Mouse (Mus musculus) stomach, postnatal 0 days (tissue): ENCODE results near the gene Chd4. TPM values are rescaled to one million over a fixed set of nuclear protein-coding genes. Genes with fewer than 3 reads are reported as not detected.
"Not testable (repeated sequence)": the region's sequence is repeated elsewhere in the genome, so short reads cannot be mapped to it uniquely, and the experiment has no call there.

Experiments
- ATAC-seq: fragments of 200-750 bp; cut with Nextera tagmentation; 2 replicates; pipeline ENCODE4 v1.8.0; 2017; ENCODE audit not compliant: low FRiP score, low TSS enrichment
- DNase-seq: peaks from one replicate; pipeline ENCODE4 v3.0.0-alpha.2; 2016; ENCODE audit warnings: low spot score
- H3K27ac ChIP-seq: fragments of 300-500 bp; sonication (generic); replicated peaks from 2 replicates; pipeline ENCODE4 v1.5.1; 2014; ENCODE audit warnings: mild to moderate bottlenecking, control low read depth
- H3K27me3 ChIP-seq: fragments of 300-500 bp; sonication (generic); 2 replicates; pipeline ENCODE4 v1.6.1; 2014; ENCODE audit warnings: low read length; ENCODE audit not compliant: control insufficient read depth, insufficient read depth
- H3K36me3 ChIP-seq: fragments of 300-500 bp; sonication (generic); 2 replicates; pipeline ENCODE4 v1.6.1; 2014; ENCODE audit warnings: low read length, mixed read lengths; ENCODE audit not compliant: control insufficient read depth, insufficient read depth
- H3K4me1 ChIP-seq: fragments of 300-500 bp; sonication (generic); replicated peaks from 2 replicates; pipeline ENCODE4 v1.6.1; 2014; ENCODE audit warnings: antibody characterized with exemption; ENCODE audit not compliant: control insufficient read depth, insufficient read depth
- H3K4me2 ChIP-seq: fragments of 300-500 bp; sonication (generic); replicated peaks from 2 replicates; pipeline ENCODE4 v1.6.1; 2014; ENCODE audit warnings: low read depth, mild to moderate bottlenecking, control low read depth, moderate library complexity
- H3K4me3 ChIP-seq: fragments of 300-500 bp; sonication (generic); 2 replicates; pipeline ENCODE4 v1.5.1; 2014; ENCODE audit warnings: low read depth, low read length, control low read depth
- H3K9ac ChIP-seq: fragments of 300-500 bp; sonication (generic); 2 replicates; pipeline ENCODE4 v1.6.1; 2014; ENCODE audit warnings: mild to moderate bottlenecking, low read length, control low read depth, mixed read lengths
- H3K9me3 ChIP-seq: fragments of 300-500 bp; sonication (generic); 2 replicates; pipeline ENCODE4 v1.6.1; 2016; ENCODE audit warnings: low read length; ENCODE audit not compliant: control insufficient read depth
- CTCF ChIP-seq: IDR thresholded peaks from 2 replicates; pipeline ENCODE4 v1.5.1; 2016; ENCODE audit warnings: antibody characterized with exemption, low read depth, mild to moderate bottlenecking, moderate library complexity
- EP300 ChIP-seq: optimal IDR thresholded peaks from 2 replicates; pipeline ENCODE3; 2016; ENCODE audit warnings: antibody characterized with exemption
- WGBS: fragments of 180-500 bp; shearing (Covaris S2); extraction: QIAGEN DNeasy Blood & Tissue Kit; methylation state at CpG from one replicate; pipeline ENCODE4 v1.1.7; 2014; 5-methylcytosine and 5-hydroxymethylcytosine counted together
- polyA plus RNA-seq: library from polyadenylated mRNA; unstranded; fragments of >200 nt; fragmentation: Nextera tagmentation; extraction: Ambion mirVana; gene quantifications from 2 replicates; pipeline ENCODE4 v1.2.1, GENCODE M21; 2015

The Chd4 gene
- polyA plus RNA-seq, 1 experiment from 2014 or later = 36.6 TPM

DNA sequence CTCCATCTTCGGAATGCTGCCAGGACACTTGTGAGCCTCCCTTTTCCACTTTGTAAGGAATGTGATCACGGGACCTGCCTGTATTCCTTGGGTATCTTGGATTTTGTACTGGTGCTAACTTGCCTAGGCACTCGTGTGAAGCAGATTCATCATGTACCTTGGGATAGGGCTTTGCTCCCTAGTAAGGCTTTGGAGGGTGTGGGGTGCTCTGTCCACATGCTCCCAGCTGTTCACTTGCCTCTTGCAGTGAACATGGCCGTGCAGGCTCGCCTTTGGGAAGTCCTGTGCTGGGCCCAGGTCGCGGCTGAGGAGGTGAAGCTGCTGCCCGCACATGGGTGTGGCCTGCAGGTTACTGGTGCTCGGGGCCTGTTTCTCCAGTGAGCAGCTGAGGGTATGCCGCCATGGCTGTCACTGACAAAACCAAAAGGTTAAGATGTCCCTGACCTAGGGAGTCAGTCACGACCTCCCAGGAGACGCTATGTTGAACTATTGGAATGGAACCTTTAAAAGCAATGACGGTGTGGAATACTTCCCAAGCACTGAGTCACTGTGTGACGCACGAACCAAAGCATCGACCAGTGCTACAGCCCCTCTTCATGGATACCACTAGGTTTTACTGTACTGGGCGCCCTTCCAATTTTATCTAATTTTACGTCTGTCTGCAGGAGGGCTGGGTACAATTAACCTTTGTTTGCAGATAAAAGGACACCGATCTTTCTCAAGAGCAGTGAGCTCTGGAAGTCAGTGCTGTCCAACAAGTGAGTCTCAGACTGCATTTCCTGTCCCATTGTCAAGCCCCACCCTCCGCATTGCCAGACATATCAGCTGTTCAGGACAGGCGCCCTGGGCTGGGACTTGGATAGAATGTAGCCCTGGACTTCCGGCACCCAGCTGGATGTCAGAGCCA lies 65.3 kb downstream of the Chd4 start:
- Histone ChIP-seq H3K27me3 (no peaks in the 10 kb centered on the region), H3K9ac (no peak overlapping the region), H3K4me1 (peaks cover 5% of the 10 kb centered on the region), H3K27ac (peak overlapping the region; percentile 78), H3K4me2 (no peak overlapping the region), H3K36me3 (peaks cover 7% of the 10 kb centered on the region), H3K4me3 (no peak overlapping the region), H3K9me3 (no peaks in the 10 kb centered on the region)
- DNase-seq = peak; percentile 56
- no peak for ATAC-seq
- no peak for TF ChIP-seq CTCF
- no peak for TF ChIP-seq EP300
- WGBS = 21% methylated on average over 22 of the region's 22 CpGs

- DNase-seq = peak; percentile 80
- not testable (repeated sequence) for H3K27me3 ChIP-seq, H3K9me3 ChIP-seq, ATAC-seq, H3K4me3 ChIP-seq, H3K4me2 ChIP-seq, H3K27ac ChIP-seq, H3K36me3 ChIP-seq, H3K4me1 ChIP-seq, H3K9ac ChIP-seq
- WGBS = 2% methylated on average over 3 of the region's 5 CpGs
- TF ChIP-seq CTCF = peak; percentile 75
Observed at GRCm38 (mm10) chr6:125161971-125162370, 66.2 kb downstream of the Chd4 start.

DNA sequence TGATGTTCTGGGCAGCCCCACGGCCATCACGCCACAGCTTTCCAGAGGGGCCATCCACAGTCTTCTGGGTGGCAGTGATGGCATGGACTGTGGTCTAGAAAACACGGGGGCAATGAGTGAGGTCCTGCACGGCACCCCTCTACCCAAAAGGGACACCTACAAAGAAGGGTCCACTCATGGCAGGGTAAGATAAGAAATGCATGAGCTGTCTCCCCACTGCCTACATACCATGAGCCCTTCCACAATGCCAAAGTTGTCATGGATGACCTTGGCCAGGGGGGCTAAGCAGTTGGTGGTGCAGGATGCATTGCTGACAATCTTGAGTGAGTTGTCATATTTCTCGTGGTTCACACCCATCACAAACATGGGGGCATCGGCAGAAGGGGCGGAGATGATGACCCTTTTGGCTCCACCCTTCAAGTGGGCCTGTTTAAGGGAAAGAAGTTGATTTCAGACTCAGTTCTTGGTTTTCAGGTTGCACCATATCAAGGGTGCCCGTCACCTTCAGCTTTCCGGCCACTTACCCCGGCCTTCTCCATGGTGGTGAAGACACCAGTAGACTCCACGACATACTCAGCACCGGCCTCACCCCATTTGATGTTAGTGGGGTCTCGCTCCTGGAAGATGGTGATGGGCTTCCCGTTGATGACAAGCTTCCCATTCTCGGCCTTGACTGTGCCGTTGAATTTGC lies 67.0 kb downstream of the Chd4 start:
- not testable (repeated sequence) for H3K4me1 ChIP-seq

DNA sequence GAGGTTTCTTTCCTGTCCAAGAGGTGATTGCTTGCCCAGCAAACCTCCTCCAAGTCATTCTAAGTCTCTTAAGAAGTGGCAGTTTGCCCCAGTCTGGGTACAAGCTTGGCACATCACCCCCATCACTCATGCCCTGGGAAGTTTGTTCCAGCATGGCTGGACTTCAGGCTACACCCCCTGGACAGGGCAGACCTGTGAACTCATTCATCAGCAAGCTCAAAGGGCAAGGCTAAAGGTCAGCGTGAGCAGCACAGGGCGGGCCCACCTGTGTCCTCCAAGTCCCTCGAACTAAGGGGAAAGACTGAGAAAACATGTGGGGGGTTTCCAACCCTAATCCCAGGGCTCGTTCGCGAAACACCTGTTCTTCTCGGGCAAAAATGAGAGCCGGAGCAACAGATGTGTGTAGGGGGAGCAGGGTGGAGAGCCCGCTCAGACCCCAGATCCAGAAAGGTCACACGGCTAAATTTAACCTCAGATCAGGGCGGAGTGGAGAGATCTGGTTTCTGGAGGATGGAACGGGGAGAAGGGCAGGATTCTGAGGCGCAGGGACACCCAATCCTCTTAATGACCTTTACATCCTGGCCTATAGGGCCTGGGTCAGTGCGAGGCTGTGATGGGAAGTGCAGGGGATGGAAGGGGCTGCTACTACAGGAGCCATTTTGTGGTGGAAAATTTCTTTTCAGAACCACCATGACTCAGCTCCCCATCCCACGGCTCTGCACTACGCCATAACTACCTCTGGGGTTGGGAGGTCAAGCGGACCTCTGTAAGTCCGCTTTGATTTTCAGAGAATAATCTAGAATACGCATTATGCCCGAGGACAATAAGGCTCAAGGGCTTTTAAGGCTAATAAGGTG lies 68.2 kb downstream of the Chd4 start:
- 6% methylated on average over 20 of the region's 20 CpGs for WGBS
- Histone ChIP-seq H3K4me2 (peak overlapping the region; percentile 86), H3K27me3 (no peaks in the 10 kb centered on the region), H3K4me3 (peak overlapping the region; percentile 84), H3K9ac (peak overlapping the region; percentile 84), H3K27ac (peak overlapping the region; percentile 97), H3K9me3 (no peaks in the 10 kb centered on the region), H3K4me1 (peaks cover 10% of the 10 kb centered on the region), H3K36me3 (peaks cover 1% of the 10 kb centered on the region)
- DNase-seq (no peak), ATAC-seq (no peak)
- TF ChIP-seq EP300 (no peak), CTCF (no peak)

More for the DNA sequence above, 67.0 kb downstream of the Chd4 start:
- H3K36me3 ChIP-seq, H3K9ac ChIP-seq, H3K4me3 ChIP-seq, DNase-seq, H3K27me3 ChIP-seq, H3K9me3 ChIP-seq, ATAC-seq, H3K4me2 ChIP-seq, H3K27ac ChIP-seq: not testable (repeated sequence)
- WGBS = 66% methylated on average over 11 of the region's 16 CpGs

- H3K9ac ChIP-seq = peak overlapping the region; percentile 84
- no peaks in the 10 kb centered on the region for H3K9me3 ChIP-seq
- H3K4me3 ChIP-seq = peak overlapping the region; percentile 84
- peaks cover 10% of the 10 kb centered on the region for H3K4me1 ChIP-seq
- DNase-seq (peak; percentile 69), ATAC-seq (peak; percentile 21)
- H3K27ac ChIP-seq = peak overlapping the region; percentile 97
- peak overlapping the region; percentile 86 for H3K4me2 ChIP-seq
- no peaks in the 10 kb centered on the region for H3K27me3 ChIP-seq
- H3K36me3 ChIP-seq = peaks cover 3% of the 10 kb centered on the region
- WGBS = 0% methylated on average over 34 of the region's 39 CpGs
- TF ChIP-seq CTCF = no peak
- no peak for TF ChIP-seq EP300
Observed at GRCm38 (mm10) chr6:125164672-125165327, 69.0 kb downstream of the Chd4 start.
